Mouse (Mus musculus) kidney, adult 2 months (tissue): Measurements from ENCODE around the gene Tom1l1.

Source experiments
- CTCF ChIP-seq: fragments of 200-500 bp; conservative IDR thresholded peaks from 2 replicates; pipeline ENCODE4 v1.5.1; 2011; ENCODE audit warnings: low read depth, mild to moderate bottlenecking, control low read depth, low read length, moderate library complexity, mixed read lengths; ENCODE audit not compliant: insufficient read depth, insufficient read length
- POLR2A ChIP-seq: fragments of 200-500 bp; IDR thresholded peaks from one replicate; pipeline ENCODE4 v1.6.1; 2011; ENCODE audit warnings: low read depth, low read length, control low read depth

- no peak for TF ChIP-seq POLR2A
- TF ChIP-seq CTCF: no peak
These were observed 11.1 kb downstream of the Tom1l1 start for GRCm38 (mm10) chr11:90677027-90677426.
